Mouse (Mus musculus): ENCODE data around the gene Klc2.

Klc2 gene

GRCm38 (mm10) chr19:5073028-5073427 lies 45.3 kb downstream of the Klc2 start:
- DNase-seq (ENCODE audit: low spot score in 2 of 2): no peak

- no peak for DNase-seq (ENCODE audit: low spot score in 2 of 2)
Observed at GRCm38 (mm10) chr19:5072389-5073019, 45.9 kb downstream of the Klc2 start.

DNA sequence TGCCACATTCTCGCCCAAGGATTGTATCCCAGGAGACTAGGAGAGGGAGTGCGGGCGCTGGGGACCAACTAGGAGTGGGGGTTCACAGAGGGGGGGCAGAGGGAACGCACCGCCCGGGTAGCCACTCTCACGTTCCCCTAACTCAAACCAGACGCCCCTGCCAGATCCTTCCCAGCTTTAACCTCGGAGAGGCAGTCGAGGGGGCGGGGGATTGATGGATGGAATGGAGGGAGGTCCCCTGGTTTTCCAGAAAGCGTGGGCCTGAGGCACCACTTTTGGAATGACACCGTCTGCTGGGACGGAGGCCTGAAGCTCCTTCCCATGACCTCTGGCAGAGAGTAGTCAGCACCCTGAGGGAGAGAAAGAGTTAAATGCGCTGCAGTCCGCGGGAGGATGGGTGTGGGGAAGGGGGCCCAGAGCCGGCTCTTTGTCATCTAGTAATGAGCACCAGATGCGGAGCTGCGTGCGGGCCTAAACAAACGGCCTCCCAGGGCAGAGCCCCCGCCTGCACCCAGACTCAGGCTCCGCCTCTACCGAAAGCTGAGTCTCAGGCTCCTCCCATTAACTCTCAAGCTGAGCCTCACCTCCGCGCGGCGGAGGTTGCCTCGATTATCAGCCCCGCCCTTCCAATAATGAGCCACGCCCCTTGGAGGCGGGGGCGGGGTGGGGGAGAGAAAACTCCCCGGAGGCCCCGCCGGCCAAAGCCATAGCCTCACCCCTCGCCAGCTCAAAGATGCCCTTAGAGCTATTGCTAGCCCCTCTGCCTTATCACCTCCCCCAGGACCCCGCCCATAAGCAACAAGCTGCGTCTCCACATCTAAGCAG lies 46.6 kb downstream of the Klc2 start:
- DNase-seq (ENCODE audit: low spot score in 2 of 2): peak; percentile 80 to 85

DNA sequence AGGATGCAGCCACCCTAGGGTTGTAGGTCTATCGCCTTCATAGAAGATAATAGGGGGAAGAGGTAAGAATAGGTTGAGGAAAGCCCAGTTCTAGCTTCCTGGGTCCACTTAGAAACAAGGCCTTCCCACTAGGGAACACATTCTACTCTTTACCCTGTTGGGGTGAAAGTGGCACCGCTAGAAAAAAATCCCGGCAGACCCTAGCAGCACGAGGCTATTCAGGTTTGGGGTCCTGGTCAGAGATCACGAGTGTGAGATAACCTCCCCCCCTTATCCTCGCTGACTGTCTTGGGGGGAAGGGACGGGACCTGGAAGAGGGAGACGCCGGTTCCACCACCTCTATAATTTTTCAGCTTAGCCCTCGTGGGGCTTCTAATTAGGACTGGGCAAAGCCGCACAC lies 47.3 kb downstream of the Klc2 start:
- DNase-seq (ENCODE audit: low spot score in 2 of 2): no peak

DNA sequence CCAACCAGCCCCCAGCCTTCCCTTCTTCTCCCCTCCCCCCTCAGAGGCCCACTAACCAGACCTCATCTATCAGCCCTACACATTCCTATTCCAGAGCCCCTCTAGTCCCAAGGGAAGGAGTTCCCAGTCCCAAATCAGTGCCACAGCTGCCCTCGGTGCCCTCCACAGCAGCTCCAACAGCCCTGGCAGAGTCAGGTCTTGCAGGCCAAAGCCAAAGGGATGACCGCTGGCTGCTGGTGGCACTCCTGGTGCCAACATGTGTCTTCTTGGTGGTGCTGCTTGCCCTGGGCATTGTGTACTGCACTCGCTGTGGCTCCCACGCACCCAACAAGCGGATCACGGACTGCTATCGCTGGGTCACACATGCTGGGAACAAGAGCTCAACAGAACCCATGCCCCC lies 48.4 kb downstream of the Klc2 start:
- DNase-seq (ENCODE audit: low spot score in 2 of 2): no peak

GRCm38 (mm10) chr19:5069486-5069885 lies 48.9 kb downstream of the Klc2 start:
- no peak for DNase-seq (ENCODE audit: low spot score in 2 of 2)

DNA sequence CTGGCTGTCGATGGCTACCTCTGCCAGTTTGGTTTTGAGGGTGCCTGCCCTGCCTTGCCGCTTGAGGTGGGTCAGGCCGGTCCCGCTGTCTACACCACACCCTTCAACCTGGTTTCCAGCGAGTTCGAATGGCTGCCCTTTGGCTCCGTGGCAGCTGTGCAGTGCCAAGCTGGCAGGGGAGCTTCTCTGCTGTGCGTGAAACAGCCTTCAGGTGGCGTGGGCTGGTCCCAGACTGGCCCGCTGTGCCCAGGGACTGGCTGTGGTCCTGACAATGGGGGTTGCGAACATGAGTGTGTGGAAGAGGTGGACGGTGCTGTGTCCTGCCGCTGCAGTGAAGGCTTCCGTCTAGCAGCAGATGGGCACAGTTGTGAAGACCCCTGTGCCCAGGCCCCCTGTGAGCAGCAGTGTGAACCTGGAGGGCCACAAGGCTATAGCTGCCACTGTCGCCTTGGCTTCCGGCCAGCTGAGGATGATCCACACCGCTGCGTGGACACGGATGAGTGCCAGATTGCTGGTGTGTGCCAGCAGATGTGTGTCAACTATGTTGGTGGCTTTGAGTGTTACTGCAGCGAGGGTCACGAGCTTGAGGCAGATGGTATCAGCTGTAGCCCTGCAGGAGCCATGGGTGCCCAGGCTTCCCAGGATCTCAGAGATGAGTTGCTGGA lies 49.7 kb downstream of the Klc2 start:
- DNase-seq (ENCODE audit: low spot score in 2 of 2): no peak

DNA sequence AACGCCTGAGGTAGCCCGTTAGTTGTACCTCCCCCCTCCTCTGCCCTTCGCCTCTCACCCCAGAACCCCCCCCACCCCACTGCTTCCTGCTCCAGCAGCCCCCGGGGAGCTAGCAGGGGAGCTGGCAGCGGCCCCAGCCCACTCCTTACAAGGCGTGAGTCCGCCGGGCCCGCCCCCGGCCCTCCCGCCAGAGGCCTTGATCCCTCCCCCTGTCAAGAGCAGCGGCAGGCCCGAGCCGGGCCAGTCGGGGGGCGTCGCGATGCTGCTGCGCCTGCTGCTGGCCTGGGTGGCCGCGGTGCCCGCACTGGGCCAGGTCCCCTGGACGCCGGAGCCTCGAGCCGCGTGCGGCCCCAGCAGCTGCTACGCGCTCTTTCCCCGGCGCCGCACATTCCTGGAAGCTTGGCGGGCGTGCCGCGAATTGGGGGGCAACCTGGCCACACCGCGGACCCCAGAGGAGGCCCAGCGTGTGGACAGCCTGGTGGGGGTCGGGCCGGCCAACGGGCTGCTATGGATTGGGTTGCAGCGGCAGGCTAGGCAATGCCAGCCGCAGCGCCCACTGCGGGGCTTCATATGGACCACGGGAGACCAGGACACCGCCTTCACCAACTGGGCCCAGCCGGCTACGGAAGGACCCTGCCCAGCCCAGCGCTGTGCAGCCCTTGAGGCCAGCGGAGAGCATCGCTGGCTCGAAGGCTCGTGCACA lies 50.3 kb downstream of the Klc2 start, which contains the start of gene Cd248:
TSS of gene Cd248 (plus strand) at position 212 of the 703 bp plus-strand sequence.
- DNase-seq (ENCODE audit: low spot score in 2 of 2): peak; percentile 79 to 83

DNA sequence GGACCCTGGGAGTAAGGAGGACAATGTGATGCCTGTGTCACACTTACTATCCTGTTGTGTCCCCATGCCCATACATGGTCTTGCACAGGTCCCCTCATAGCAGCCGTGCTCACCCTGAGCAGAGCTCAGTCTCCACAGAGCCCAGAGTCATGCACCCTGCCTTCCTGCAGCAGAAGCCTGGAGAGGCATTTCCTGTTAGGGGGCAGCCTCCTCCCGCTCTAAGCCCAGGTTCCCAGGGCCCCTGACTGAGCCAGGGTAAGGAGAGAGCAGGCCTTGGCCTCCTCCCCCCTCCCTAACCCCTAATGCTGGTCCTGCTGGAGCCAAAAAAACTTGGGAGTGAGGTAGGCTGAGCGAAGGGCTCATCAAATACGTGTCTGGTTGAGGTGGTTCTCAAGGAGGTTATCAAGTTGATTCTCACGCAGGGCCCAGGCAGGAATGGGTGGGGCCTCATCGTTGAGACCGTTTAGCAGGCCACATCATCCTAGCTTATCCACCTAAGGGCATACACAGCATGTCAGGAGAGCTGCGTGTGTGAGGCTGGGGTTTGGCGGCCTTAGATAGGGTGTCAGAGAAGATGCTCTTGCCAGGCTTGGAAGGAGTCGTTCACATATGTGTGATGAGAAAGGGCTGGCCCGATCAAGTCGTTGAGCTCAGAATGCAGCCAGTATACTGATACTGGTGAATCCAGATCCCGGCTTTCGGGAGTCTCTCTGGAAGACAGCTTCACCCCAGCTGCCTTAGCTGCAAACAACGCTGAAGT lies 51.1 kb downstream of the Klc2 start:
- DNase-seq (ENCODE audit: low spot score in 2 of 2): no peak

DNA sequence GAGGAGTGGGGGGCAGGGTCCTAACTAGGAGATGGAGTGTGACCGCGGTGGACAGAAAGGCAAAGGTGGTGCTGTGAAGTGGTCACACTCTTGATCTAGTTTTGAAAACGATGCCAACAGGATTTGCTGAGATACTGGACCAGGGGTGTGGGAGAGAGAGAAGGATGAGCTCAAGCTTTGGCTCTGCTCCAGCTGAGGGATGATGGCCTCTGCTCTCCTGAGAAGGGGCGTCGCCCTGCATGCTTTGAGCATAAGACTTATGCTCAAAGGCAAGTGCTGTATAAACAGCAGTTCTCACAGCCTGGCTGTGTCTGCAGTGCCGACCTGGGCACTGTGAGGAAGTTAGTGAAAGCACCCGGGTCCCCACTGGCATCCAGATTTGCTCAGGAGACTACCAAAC lies 53.3 kb downstream of the Klc2 start:
- no peak for DNase-seq (ENCODE audit: low spot score in 2 of 2)

DNA sequence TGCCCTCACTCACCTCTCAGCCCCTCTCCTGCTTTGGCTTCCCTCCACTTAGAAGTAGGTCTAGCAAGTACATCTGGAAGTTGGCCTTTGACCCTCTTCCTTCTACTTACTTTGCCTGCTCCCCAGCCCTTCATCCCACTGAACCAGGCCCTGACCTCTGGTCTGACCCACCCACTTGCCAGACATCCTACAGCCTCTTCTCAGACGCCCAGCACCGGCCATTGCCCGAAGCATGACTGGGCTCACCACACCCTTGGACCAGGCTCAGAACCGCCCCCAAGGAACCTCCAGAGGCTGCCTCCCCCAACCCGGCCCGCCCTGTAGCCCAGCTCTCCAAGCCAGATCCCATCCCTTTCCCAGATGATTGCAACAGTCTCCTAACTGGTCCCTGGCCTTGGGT lies 55.9 kb downstream of the Klc2 start:
- DNase-seq (ENCODE audit: low spot score in 2 of 2): peak in 1 of 2 experiments; percentile 48

GRCm38 (mm10) chr19:5062041-5062440 lies 56.3 kb downstream of the Klc2 start:
- no peak for DNase-seq (ENCODE audit: low spot score in 2 of 2)

DNA sequence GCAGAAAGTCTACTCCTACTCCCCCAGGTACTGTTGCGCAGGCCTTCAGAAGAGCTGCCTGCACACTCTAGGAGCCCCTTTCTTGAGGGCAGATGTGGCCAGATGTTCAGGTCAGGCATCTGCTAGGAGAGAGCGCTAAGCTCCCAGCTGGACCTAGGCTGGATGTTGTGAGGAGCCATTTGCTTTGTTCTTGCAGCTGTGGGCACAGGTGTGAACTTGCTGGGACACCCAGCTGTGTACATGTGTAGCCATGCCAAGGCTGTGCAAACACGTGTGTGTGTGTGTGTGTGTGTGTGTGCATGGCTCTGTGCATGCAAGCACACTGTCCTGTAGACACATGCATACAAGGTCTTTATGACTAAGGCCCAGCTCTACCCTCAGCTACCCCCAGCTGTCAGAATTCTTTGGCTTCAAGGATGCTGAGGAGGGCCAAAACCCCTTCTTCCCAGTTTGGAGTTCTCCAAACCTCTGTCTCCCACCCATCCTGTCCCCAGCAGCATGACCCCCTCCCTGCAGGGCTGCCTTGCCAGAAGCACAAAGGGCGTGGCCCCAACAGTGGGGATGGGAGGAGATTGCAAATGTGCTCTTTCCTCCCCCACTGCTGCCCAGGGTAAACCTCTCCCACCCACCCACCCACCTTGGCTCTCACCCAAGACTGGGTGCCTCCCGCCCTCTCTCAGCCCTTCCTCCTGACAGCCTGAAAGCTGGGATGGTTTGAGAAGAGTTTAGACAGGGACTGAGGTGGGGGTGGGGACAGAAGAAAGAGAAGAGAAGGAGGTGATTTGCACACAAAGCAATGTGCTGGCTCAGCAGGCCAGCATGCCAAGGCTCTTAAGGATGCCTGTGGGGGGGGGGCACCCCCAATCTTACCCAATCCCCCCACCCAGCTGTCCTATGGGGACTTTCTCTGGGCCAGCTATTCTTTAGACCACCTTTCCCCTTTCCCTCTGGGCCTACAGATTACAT lies 57.7 kb downstream of the Klc2 start:
- peak in 1 of 2 experiments; percentile 44 for DNase-seq (ENCODE audit: low spot score in 2 of 2)

- DNase-seq (ENCODE audit: low spot score in 2 of 2): peak in 1 of 2 experiments; percentile 36
Observed at GRCm38 (mm10) chr19:5058801-5059771, 59.3 kb downstream of the Klc2 start.

DNA sequence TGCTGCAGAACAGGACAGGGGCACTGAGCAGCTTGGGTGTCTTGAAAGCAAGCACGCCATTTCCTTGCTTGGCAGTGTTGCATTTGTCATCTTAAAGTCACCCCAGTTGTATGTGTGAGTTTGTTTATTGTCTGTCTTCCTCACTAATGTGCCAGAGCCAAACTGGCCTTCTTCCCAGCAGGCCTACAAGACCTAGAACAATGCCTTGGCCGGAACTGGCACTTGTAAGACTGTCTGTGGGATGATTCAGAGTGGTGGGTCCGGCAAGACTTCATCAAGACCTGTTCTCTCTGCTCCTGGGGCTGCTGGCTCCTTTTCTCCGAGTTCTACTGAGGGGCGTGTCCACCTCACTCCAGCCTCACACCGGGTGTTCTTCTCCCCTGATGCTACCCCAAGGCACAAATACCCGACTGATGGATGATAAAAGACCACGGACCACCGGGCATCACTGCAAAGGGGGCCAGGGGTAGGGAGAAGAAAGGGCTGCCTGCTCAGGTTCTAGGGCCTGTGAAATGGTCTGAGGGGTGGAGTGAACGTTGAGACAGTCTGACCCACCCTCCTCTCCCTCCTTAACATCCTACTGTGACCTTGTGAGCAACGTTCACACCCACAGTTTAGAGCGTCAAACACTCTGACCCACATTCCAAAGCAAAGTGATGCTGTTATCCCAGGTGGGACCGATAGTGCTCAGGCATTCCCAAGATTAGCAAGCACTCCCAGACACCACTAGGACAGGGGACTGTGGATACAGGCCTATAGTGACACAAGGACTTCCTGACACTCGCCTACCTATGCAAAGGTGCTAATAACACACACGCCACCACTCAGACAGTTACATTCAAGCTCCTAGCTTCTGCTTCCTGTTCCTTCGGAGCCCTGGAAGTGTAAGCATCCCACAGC lies 60.2 kb downstream of the Klc2 start:
- DNase-seq (ENCODE audit: low spot score in 2 of 2): no peak
